Mouse (Mus musculus): Measurements from ENCODE around the gene Gm10424. TPM values are rescaled to one million over a fixed set of nuclear protein-coding genes. Genes with fewer than 3 reads are reported as not detected.
"Not testable (repeated sequence)": the region's sequence is repeated elsewhere in the genome, so short reads cannot be mapped to it uniquely, and the experiment has no call there.

The Gm10424 gene
- not detected in 2 replicates for polyA plus RNA-seq (2015; fragmentation: Nextera tagmentation; extraction: Ambion mirVana)

- H3K27ac ChIP-seq; H3K9ac ChIP-seq; ATAC-seq (replicated peaks; ENCODE audit: insufficient number of reproducible peaks, insufficient read depth, low FRiP score, low read depth); H3K36me3 ChIP-seq; H3K27me3 ChIP-seq; H3K4me1 ChIP-seq (replicated peaks); H3K4me3 ChIP-seq; H3K4me2 ChIP-seq; H3K9me3 ChIP-seq (replicated peaks): not testable (repeated sequence)
- no CpG with 5 or more reads among the region's 1 CpGs for WGBS
Observed at GRCm38 (mm10) chr5:95272668-95273067, at the start of gene Gm10424. TSS of gene Gm10424 (minus strand) at chr5:95272768.

DNA sequence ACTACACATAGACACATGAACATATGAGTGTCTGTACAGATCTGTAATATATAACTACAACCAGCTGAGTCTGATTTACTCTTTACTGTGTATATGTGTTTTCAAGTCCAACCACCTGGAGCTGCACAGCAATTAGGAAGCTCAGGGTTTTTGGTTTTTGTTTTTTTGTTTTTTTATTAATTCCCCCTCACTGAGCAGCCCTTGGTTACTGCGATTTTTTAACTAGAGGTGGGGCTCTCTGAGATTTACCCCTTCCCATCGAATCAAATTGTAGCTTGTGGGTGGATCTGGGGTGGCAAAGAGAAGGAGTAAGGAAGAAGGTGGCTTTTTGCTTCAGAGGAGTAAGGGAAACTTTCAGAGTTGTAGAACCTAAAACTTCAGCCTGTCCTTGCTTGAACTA, 33.0 kb upstream of the Gm10424 start, which contains the start of gene Gm3259:
Gene Gm3259 (plus strand): TSS at position 301 of the 400 bp plus-strand sequence.
- not testable (repeated sequence) for H3K9ac ChIP-seq; H3K27ac ChIP-seq; H3K4me3 ChIP-seq; H3K4me2 ChIP-seq; H3K36me3 ChIP-seq; H3K27me3 ChIP-seq; H3K9me3 ChIP-seq (replicated peaks); ATAC-seq (replicated peaks; ENCODE audit: insufficient number of reproducible peaks, insufficient read depth, low FRiP score, low read depth); H3K4me1 ChIP-seq (replicated peaks)
- WGBS = 38% methylated on average over 2 of the region's 2 CpGs

Other genes starting within 250 kb of the Gm10424 start
- not detected in 2 replicates for gene Gm7942, start 165.8 kb downstream of the Gm10424 start, polyA plus RNA-seq (2015; fragmentation: Nextera tagmentation; extraction: Ambion mirVana)
- gene Gm16513, start 90.1 kb downstream of the Gm10424 start, polyA plus RNA-seq (2015; fragmentation: Nextera tagmentation; extraction: Ambion mirVana) = not detected in 2 replicates
- gene Gm3259, start 33.1 kb upstream of the Gm10424 start, polyA plus RNA-seq (2015; fragmentation: Nextera tagmentation; extraction: Ambion mirVana) = not detected in 2 replicates
- gene D5Ertd577e, start 184.0 kb upstream of the Gm10424 start, polyA plus RNA-seq (2015; fragmentation: Nextera tagmentation; extraction: Ambion mirVana) = not detected in 2 replicates
- gene Gm3286, start 238.0 kb upstream of the Gm10424 start, polyA plus RNA-seq (2015; fragmentation: Nextera tagmentation; extraction: Ambion mirVana) = not detected in 2 replicates

All from heart, embryonic 15.5 days (tissue).